Mouse (Mus musculus): ENCODE measurements around the gene Otop1.

Otop1 gene

DNA sequence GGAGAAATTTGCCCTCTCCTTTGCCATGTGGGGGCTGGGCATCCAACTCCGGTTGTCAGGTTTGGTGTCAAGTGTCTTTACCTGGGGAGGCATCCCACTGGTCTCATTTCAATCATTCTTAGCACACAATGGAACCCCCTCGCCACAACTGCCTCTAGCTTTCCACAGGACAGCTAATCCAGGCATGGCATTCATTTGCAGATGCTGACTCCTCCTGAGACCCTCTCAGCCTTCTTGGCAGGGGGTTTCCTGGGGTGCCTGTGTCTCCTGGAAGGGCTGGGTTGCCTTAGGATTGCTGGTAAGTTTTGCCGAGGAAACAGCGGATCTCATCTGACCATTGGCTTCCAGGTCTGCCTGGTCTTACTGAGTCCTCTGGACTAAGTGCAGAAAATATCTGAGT is at the start of gene Otop1:
Gene Otop1 (plus strand): TSS at position 202 of the 400 bp plus-strand sequence.
- no peak for DNase-seq (ENCODE audit: inconsistent ontology term)

DNA sequence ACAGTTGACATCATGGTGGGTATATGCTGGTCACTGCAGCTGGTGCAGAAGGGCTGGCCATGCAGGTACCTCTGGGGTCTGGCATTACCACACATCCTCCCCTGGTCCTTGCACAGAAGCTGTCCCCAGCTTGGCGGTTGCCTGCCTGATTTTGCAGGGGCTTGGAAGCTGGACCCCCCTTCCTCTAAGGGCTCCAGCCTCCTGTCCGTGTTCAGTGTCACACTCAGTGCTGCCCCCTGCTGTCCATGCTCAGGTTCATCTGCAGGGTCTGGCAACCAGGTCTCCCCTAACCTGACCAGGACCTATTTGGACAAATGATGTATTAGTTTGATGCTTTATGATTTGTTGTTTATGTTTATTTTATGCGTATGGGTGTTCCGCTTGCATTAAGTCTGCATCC is 40.4 kb upstream of the Otop1 start:
- DNase-seq (ENCODE audit: inconsistent ontology term) = no peak

DNA sequence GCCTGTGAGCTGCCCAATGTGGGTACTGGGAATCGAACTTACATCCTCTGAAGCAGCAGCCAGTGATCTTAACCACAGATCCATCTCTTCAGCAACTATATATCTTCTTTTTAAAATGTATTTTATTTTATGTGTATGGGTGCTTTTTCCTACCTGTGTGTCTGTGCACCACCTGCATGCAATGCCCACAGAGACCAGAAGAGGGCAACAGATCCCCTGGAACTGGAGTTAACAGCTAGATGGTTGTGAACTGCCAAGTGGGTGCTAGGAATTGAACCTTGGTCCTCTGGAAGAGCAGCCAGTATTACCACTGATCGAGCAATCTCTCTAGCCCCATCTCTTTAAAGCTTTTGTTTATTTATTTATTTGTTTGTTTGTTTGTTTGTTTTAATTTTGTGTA is 39.1 kb upstream of the Otop1 start:
- no peak for DNase-seq (ENCODE audit: inconsistent ontology term)

DNA sequence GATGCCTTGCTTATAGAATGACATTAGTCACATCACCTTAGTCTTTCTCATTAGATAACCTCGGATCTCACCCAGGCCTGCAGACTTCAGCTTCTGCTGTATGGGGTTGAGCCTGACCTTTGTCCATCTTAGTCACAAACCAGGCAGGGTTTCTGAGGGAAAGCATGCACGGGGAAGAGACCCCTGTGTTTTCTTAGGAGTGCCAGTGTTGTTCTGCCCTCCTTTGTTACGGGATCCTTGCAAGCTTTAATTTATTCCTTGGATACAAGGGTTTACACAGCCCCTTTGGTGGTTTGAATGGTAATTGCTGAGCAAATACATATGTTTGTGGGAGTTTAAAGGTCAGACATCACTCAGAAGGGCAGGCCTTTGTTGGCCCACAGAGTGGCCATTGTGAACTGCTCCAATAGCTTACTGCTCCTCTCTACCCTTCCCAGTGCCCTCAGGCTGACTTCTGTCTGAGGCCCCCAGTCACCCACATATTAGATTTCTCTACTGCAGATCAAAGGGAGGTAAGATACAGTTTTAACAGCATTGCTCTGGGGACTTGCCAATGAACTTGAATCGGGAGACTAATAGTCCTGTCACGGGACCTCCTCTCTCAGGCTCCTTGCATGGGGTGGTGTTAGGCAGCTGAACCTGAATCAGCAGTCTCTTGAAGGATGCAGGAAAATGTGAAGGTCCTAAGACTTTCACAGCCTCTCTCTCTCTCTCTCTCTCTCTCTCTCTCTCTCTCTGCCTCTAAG is 34.9 kb upstream of the Otop1 start:
- DNase-seq (ENCODE audit: inconsistent ontology term) = no peak

DNA sequence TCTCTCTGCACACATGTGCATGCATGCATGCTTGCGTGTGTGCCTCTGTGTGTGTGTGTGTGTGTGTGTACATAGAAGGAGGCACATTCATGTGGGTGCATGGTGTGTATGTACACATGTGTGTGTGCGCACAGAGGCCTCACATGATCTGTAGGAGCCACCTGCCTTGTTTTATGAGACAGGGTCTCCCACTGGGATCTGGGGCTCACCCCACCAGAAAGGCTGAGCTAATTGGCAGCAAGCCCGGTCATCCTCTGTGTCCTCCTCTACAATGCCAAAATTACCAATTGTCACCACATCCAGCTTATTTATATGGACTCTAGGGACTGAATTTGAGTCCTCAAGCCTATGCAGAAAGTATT is 34.3 kb upstream of the Otop1 start:
- no peak for DNase-seq (ENCODE audit: inconsistent ontology term)

DNA sequence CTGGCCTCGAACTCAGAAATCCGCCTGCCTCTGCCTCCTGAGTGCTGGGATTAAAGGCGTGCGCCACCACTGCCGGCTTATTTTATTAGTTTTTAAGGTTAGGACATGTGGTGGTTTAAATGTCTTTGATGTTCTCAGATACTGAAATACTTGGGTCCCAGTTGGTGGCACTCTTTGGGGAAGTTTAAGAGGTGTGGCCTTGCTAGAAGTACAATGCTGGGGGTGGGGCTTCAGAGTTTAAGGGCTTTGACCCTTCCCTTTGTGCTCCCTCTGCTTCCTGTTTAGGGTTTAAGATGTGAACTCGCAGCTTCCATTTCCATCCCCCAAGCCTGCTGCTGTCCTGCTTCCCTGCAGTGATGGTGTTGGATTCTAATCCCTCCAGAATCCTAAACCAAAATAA is 33.8 kb upstream of the Otop1 start:
- no peak for DNase-seq (ENCODE audit: inconsistent ontology term)

DNA sequence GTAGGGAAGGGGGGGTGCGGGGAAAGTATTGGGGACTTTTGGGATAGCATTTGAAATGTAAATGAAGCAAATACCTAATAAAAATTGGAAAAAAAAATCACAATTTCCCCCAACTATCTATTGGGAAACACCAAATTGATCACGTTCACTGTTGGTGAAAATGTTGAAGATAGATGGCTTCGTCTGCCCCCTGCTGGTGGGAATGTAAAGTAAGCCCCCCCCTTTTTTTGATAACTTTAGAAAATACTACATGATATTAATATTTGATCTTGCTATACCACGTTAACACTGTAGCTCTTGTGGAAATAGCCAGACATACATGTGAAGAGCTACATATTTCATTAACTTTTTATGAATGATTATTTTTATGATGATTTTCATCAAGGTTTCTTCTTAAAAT is 20.6 kb upstream of the Otop1 start:
- DNase-seq (ENCODE audit: inconsistent ontology term) = no peak

DNA sequence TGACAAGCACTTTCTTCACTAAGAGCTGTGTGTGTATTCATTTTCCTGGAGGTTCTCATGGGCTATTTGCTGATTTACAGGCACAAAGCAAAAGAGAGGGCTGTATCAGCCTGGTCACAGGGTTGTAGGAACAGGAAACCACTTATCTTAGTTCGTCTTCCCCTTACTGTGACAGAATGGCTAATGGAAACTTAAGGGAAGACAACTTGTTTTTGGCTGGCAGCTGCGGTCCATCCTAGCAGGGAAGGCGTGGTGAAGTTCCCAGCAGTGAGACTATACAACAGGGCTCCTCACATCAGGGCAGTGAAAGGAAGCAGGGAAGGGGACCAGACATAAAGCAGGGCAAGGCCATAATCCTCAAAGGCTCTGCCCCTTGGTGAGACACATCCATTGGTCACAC is 20.1 kb upstream of the Otop1 start:
- DNase-seq (ENCODE audit: inconsistent ontology term) = no peak

DNA sequence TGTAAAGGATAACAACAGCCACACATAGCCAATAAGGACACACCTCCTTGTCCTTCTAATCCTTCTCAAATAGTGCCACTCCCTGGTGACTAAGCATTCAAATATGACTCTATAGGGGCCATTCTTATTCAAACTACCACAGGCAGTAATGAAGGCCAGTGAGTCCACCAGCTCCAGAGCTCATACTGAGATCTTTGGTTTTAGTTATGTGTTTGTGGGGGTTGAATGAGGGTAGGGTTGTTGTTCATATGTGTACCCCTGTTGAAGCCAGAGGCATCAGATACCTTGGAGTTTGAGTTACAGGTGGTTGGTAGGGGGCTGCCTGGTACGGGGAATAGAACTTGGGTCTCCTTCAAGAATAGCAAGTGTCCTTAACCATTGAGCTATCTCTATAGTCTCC is 19.2 kb upstream of the Otop1 start:
- DNase-seq (ENCODE audit: inconsistent ontology term) = no peak

DNA sequence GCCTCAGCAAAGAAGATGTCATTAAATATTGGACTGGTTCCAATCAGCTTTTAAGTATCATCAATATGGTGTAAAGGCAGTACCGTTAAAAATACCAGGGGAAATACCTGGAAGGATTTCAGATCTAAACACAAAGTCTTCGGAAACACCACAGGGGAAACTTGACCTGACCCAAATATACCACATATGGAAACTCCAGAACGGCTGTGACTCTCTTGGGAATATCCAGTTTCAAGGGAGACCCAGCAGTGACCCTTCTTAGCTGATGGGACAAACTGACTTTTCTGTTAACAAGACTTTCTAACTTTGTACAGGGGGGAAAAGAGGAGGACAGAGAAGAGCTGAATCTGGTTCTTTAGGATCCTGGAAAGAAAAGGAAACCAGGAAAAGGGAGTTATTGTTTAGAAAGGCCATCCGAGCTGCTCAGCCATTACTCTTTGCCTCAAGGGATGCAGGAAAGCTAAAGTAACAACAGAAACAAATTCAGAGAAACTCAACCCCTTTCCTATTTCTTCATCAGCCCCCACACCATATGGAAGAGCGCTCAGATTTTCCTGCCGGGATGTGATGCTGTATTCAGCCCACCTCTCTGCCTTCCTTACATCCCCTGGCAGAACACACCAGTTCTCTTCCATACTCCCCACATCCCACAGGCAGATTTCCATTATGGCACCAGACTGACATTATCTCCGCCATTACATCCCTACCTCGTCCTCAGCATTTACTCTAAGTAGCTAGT is 17.6 kb upstream of the Otop1 start:
- DNase-seq (ENCODE audit: inconsistent ontology term) = no peak

DNA sequence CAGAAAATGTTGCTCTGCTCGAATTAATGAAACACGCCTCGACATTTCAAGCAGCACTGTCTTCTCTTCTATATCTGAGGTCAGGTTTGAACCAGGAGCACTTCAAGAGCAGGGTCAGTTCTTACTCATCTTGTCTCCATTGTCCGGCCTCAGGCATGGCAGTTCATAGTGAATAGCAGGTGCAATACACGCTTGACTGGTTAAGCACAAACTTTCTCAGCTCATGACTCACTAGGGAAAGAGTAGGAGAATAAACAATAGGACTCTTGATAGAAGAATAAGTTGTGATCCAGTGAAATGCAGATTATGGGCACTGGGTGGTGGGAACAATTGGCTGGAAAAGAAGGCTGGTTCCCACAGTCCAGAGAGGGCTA is 17.0 kb upstream of the Otop1 start:
- DNase-seq (ENCODE audit: inconsistent ontology term) = peak; percentile 85

DNA sequence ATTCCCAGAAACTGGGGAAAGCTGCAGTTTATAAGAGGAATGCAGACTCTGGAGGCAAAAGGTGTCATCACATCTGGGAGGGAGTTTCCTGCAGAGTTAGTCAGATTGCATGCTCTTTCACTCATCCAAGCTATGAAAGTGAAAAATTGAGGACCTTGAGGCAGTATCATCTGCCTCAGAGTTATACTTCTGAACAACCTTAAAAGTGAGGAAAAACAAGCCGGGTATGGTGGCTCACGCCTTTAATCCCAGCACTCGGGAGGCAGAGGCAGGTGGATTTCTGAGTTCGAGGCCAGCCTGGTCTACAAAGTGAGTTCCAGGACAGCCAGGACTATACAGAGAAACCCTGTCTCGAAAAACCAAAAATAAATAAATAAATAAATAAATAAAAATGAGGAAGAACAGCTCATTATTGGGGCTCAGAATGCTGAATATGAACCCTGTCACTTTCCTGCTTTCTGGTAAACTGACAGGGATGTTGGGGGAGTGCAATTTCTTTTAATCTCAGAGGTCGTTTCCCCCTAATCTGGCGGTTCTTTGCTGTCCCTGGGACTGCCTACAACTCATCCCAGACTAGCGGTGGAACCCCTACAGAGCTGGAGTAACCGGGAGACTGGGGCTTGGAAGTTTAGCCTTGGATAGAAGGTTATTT is 16.2 kb upstream of the Otop1 start:
- DNase-seq (ENCODE audit: inconsistent ontology term) = no peak

DNA sequence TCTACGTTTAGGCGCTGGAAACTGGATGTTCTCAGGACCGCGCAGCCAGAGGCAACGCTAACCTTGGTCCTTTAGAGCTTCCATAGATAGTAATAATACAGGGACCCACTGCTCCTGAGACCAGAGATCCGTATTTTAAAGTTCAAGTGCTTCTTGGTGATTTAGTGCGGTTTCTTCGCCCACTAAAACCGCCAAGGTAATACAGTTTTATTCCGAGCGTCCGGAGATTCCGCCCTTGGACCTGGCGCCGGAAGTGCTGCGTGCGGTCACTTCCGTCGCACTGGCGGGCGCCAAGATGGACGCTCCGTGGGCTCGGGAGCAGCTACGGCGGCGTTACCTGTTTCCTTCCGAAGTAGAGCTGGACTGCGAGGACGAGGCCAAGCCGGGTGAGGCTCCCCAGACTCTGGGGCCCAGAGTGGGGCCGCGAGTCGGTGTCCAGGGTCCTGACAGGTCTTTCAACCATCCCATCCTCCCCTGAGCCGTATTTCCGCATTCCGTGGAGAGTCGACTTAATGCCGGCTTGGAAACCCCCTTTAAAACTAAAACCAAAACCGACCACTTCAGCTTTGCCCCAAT is 15.6 kb upstream of the Otop1 start, which contains the start of gene Tmem128:
Gene Tmem128 (plus strand): TSS at position 79 of the 576 bp plus-strand sequence.
- DNase-seq (ENCODE audit: inconsistent ontology term) = peak; percentile 77

DNA sequence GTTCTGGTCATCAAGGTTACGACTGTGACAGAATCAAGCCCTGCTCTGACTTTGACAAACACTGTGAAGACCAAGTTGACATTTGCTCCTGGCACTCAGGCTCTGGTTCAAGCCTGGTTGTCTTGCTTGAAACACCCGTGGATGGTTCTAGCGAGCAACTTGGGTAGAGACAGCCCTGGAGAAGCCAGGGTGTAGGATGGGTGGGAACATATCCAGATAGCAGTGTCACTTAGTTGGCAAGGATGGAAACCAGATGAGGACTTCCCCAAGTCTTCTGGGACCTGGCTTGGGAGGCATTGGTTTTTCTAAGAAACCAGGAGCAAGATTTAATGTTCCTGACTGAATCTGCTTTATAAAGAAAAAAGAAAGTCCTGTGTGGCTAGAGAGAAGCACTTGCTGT is 4.8 kb upstream of the Otop1 start:
- DNase-seq (ENCODE audit: inconsistent ontology term) = no peak

DNA sequence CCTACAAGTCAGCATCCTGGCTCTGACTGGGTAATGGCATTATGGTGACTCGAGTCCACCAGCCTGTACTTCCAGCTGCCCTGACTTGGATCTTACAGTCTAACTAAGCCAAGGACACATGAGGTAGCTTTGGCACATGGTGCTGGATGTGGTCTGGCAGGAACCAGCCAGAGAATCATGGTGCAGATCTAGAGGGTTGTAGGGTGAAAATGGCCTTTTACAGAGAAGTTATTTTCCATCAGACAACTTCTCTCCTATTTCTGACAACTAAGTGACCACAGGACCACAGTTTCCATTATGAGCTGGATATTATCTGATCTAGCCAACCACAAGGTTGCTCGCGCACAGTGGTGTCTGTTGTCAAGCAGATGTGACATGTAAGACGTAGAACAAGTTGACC is 1.9 kb upstream of the Otop1 start:
- DNase-seq (ENCODE audit: inconsistent ontology term) = no peak

DNA sequence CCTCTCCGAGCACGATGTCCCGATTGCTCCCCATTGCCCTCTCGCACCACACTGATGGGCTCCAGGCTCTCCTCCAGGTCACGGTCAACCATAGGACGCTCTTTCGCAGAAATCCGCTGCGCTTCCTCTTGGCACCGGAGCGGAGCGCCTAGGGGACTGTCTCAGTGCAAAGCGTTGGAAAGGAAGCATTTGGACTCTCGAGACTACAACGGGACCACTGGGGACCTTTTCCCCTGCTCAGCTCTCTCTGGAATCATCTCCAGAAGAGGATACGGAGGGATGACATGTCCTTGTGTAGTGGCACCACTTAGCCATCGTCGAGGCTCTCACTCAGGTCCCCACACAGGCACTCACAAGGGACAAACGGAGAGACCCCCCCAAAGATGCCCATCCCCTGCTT is 679 bp downstream of the Otop1 start:
- no peak for DNase-seq (ENCODE audit: inconsistent ontology term)

DNA sequence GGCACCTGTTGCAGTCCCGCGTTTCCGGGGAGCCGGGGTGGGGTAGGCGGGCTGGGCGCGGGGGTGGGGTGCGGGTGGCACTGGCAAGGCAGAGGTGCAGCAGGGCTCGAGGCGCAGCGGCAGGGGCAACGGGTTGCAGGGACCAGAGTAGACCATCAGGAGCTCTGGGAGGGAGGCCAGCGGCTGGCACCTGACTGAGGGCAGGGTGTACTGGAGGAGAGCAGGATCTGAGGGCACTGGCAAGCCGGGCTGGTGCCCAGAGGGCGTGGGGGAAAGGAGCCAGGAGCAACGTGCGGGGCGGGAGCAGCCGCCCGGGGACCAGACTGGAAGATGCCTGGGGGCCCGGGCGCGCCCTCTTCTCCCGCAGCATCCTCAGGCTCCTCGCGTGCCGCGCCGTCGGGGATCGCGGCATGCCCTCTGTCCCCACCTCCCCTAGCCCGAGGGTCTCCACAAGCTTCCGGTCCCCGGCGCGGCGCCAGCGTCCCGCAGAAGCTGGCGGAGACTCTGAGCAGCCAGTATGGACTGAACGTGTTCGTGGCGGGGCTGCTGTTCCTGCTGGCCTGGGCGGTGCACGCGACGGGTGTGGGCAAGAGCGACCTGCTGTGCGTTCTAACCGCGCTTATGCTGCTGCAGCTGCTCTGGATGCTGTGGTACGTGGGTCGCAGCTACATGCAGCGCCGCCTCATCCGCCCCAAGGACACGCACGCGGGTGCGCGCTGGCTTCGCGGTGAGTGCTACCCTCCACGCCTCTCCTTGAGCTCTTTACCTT is 1.5 kb downstream of the Otop1 start:
- no peak for DNase-seq (ENCODE audit: inconsistent ontology term)

DNA sequence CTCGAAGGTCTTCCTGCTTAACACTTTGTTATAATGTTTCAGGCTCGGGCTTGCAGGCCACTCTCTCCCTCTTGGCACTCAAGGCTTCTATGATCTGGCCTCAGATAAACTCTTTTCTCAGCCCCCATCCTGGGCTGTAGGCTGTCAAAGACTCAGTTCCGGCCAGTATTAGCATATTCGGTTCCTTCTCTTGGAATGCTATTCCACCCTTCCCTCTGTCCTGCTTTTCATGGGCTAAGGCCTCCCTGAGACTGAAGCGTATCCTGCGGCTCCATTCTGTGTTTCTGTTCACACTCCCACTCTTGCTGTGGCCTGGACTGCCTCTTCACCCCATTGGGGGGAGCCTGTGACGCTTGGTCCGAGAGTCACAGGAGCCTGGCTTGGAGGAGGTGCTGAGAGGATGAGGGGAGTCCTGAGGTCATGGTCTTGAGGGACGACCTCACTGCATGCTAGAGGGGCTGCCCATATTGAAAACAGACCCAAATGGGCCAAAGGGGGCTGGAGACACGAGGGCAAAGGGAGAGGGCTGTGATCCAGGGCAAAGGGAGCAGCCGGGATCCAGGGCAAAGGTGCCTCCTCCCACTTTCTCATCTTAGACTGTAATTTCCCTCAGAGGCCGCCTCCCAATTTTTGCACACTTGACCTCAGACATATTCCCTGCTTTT is 2.3 kb downstream of the Otop1 start:
- no peak for DNase-seq (ENCODE audit: inconsistent ontology term)

DNA sequence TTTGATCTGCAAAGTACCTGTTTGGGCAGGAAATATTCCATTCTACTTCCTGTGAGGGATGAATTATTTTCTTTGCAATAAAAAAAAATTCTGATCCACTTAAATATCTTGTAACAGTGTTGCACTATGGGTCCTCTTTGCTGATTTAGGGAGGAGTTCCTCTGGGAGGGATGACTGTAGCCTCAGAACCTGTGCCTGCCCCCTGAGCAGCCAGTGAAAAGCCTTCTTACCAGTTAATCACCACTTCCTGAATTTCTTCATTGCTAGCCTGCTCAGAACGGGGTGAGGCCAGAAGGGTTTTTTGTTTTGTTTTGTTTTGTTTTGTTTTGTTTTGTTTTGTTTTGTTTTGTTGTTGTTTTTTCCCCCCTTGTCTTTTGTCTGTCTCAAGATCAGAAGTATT is 4.3 kb downstream of the Otop1 start:
- no peak for DNase-seq (ENCODE audit: inconsistent ontology term)

DNA sequence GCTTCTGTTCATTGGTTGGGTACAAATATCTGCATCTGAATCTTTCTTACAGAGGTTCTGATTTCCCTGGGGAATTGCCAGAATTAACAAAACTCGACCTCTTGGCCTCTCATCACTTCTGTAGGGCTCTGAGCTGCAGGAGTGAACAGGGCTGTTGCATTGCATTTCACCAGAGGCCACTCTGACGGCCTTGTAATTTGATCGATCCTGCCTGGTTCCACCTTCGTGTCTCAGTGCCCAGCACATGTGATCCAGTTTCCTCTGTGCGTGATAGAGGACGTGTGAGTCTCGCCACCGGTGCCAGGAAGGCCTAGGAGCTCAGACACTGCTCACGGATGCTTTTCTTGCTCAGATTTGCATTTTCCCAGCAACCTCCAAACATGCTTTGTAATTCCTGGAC is 10.0 kb downstream of the Otop1 start:
- DNase-seq (ENCODE audit: inconsistent ontology term) = no peak

DNA sequence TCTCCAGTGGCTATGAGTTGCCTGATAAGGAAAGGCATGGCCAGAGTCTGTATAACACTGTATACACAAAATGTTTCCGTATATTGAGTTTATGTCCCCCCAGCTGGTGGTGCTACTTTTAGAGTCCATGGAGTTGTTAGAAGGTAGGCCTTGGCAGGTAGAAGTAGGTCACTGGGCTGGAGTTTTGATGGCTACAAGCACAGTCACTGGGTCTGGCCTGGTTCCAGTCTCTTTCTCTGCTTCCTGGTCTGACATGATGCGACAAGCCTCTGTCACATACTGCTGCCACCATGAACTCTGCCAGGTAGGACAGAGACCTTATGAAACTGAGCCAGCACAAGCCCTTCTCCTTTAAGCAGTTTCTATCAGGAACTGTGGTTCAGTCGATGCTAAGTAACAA is 12.7 kb downstream of the Otop1 start:
- DNase-seq (ENCODE audit: inconsistent ontology term) = no peak

All from Muller cell, postnatal 12 days (primary cell).